Mouse (Mus musculus) hindbrain, embryonic 16.5 days (tissue): ENCODE measurements at regions not wholly inside any gene's neighbourhood (a gene's known extent, or its start where the extent isn't known, plus 50 kb on each side); places are given as distances from the start of the nearest gene placed in this dataset.

Source experiments
- ATAC-seq: fragments of 200-750 bp; cut with Nextera tagmentation; 2 replicates; pipeline ENCODE4 v1.8.0; 2017; ENCODE audit warnings: moderate TSS enrichment, moderate library complexity
- H3K27ac ChIP-seq: fragments of 300-500 bp; sonication (generic); 2 replicates; pipeline ENCODE4 v1.5.1; 2014; ENCODE audit warnings: low read depth, mild to moderate bottlenecking, control low read depth, low read length, moderate library complexity
- H3K27me3 ChIP-seq: fragments of 300-500 bp; sonication (generic); replicated peaks from 2 replicates; pipeline ENCODE4 v1.6.1; 2014; ENCODE audit warnings: low read length; ENCODE audit not compliant: control insufficient read depth, insufficient read depth
- H3K36me3 ChIP-seq: fragments of 300-500 bp; sonication (generic); 2 replicates; pipeline ENCODE4 v1.6.1; 2014; ENCODE audit warnings: mild to moderate bottlenecking, low read length, moderate library complexity, mixed read lengths; ENCODE audit not compliant: control insufficient read depth, insufficient read depth
- H3K4me1 ChIP-seq: fragments of 300-500 bp; sonication (generic); 2 replicates; pipeline ENCODE4 v1.6.1; 2014; ENCODE audit warnings: low read depth, low read length; ENCODE audit not compliant: control insufficient read depth, insufficient read depth
- H3K4me2 ChIP-seq: fragments of 300-500 bp; sonication (generic); 2 replicates; pipeline ENCODE4 v1.6.1; 2014; ENCODE audit warnings: mild to moderate bottlenecking, low read length, control low read depth, moderate library complexity
- H3K4me3 ChIP-seq: fragments of 300-500 bp; sonication (generic); 2 replicates; pipeline ENCODE4 v1.5.1; 2014; ENCODE audit warnings: mild to moderate bottlenecking, low read length, control low read depth, moderate library complexity
- H3K9ac ChIP-seq: fragments of 300-500 bp; sonication (generic); 2 replicates; pipeline ENCODE4 v1.6.1; 2014; ENCODE audit warnings: low read depth, mild to moderate bottlenecking, control low read depth, low read length, moderate library complexity
- H3K9me3 ChIP-seq: fragments of 300-500 bp; sonication (generic); 2 replicates; pipeline ENCODE4 v1.6.1; 2014; ENCODE audit warnings: mild to moderate bottlenecking, low read length, moderate library complexity; ENCODE audit not compliant: control insufficient read depth
- WGBS: fragments of 180-500 bp; shearing (Covaris S2); extraction: QIAGEN DNeasy Blood & Tissue Kit; methylation state at CpG from one replicate; pipeline ENCODE4 v1.1.7; 2014; 5-methylcytosine and 5-hydroxymethylcytosine counted together

GRCm38 (mm10) chr2:159055780-159056179 is 261.2 kb downstream of the Dhx35 start:
- ATAC-seq, result no peak
- Histone ChIP-seq H3K27me3 (peaks cover 16% of the 10 kb centered on the region), H3K4me3 (no peak overlapping the region), H3K27ac (no peak overlapping the region), H3K9ac (no peak overlapping the region), H3K4me2 (no peak overlapping the region), H3K36me3 (no peaks in the 10 kb centered on the region), H3K4me1 (no peaks in the 10 kb centered on the region), H3K9me3 (no peaks in the 10 kb centered on the region)
- WGBS, result 45% methylated on average over 6 of the region's 6 CpGs

- no peak overlapping the region for H3K9ac ChIP-seq
- no peaks in the 10 kb centered on the region for H3K4me1 ChIP-seq
- no peaks in the 10 kb centered on the region for H3K36me3 ChIP-seq
- ATAC-seq, result no peak
- no peak overlapping the region for H3K27ac ChIP-seq
- H3K4me2 ChIP-seq, result no peak overlapping the region
- H3K27me3 ChIP-seq, result peaks cover 18% of the 10 kb centered on the region
- 80% methylated on average over 3 of the region's 3 CpGs for WGBS
- H3K9me3 ChIP-seq, result no peaks in the 10 kb centered on the region
- no peak overlapping the region for H3K4me3 ChIP-seq
Measured at GRCm38 (mm10) chr2:159056960-159057359, 262.4 kb downstream of the Dhx35 start.

DNA sequence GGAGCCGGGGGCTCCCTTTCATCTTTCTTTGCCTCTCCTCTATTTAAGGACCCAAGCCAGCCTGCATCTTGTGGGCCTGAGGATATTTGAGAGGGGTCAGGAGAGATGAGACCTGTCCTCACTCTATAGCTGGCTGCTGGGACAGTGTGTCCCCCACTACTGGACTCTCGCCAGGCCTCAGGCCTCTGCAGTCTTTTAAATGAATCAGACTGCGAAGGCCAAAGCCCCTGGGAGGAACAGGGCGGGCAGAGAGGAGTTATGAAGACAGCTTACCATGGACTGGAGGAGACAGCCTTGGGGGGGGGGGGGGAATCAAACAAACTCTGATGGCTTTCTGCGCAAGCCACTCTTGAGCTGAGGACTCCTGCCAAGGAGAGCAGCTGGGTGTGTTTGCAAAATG is 262.9 kb downstream of the Dhx35 start:
- H3K4me3 ChIP-seq, result no peak overlapping the region
- no peak overlapping the region for H3K27ac ChIP-seq
- no peaks in the 10 kb centered on the region for H3K4me1 ChIP-seq
- H3K27me3 ChIP-seq, result peaks cover 18% of the 10 kb centered on the region
- no peaks in the 10 kb centered on the region for H3K36me3 ChIP-seq
- H3K9ac ChIP-seq, result no peak overlapping the region
- WGBS, result 70% methylated on average over 5 of the region's 5 CpGs
- no peaks in the 10 kb centered on the region for H3K9me3 ChIP-seq
- ATAC-seq, result no peak
- no peak overlapping the region for H3K4me2 ChIP-seq

- H3K27me3 ChIP-seq, result peaks cover 32% of the 10 kb centered on the region
- no peaks in the 10 kb centered on the region for H3K4me1 ChIP-seq
- no peak for ATAC-seq
- H3K4me3 ChIP-seq, result no peak overlapping the region
- no peak overlapping the region for H3K4me2 ChIP-seq
- 80% methylated on average over 2 of the region's 2 CpGs for WGBS
- H3K9me3 ChIP-seq, result no peaks in the 10 kb centered on the region
- no peak overlapping the region for H3K27ac ChIP-seq
- H3K9ac ChIP-seq, result no peak overlapping the region
- H3K36me3 ChIP-seq, result no peaks in the 10 kb centered on the region
Measured at GRCm38 (mm10) chr2:159062266-159062665, 267.7 kb downstream of the Dhx35 start.

DNA sequence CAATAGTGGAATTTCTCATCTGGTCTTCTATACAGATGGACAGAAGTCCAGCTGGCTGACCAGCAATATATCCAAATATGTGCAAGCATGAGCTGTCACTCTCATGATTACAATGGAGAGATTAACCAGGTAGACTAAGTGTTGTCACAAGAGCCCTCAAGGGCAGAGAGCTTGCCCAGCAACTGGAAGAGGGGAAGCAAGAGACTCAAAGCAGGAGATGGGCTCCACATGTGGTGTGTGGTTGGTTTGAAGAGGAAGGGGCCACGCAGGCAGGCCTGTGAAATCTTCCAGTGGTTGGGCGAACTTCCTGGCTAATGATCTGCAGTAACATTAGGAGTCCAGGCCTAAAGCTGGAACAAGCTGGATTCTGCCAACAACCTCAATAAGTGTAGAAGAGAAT is 268.1 kb downstream of the Dhx35 start:
- Histone ChIP-seq H3K27me3 (peaks cover 35% of the 10 kb centered on the region), H3K27ac (no peak overlapping the region), H3K4me3 (no peak overlapping the region), H3K36me3 (no peaks in the 10 kb centered on the region), H3K9ac (no peak overlapping the region), H3K4me2 (no peak overlapping the region), H3K9me3 (no peaks in the 10 kb centered on the region), H3K4me1 (no peaks in the 10 kb centered on the region)
- WGBS, result 83% methylated on average over 2 of the region's 2 CpGs
- no peak for ATAC-seq

- H3K27ac ChIP-seq, result no peak overlapping the region
- 40% methylated on average over 9 of the region's 9 CpGs for WGBS
- H3K36me3 ChIP-seq, result no peaks in the 10 kb centered on the region
- H3K27me3 ChIP-seq, result peaks cover 30% of the 10 kb centered on the region
- H3K9ac ChIP-seq, result no peak overlapping the region
- H3K4me3 ChIP-seq, result no peak overlapping the region
- no peaks in the 10 kb centered on the region for H3K9me3 ChIP-seq
- H3K4me2 ChIP-seq, result no peak overlapping the region
- no peak for ATAC-seq
- no peaks in the 10 kb centered on the region; the same call in 1 of the 2 replicates for H3K4me1 ChIP-seq
Measured at GRCm38 (mm10) chr2:159064403-159064970, 269.9 kb downstream of the Dhx35 start.

DNA sequence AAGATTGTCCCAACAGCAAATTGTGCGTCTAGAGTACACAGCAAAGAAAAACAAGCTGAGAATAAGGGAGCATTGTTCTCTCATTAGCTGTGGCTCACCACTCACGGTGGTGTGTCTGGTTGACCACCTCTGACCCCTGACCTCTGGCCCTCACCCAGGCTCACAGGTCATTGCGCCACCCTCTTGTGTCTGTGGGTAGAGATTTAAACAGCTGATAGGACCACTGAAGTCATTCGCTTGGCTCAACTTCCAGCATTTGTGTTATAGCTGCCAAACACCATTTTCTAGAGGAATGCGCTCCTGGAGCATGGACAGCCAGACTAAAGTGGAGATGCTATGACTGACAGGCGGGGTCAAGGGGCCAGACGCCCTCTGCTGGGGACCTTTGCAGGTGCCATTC is 272.9 kb downstream of the Dhx35 start:
- WGBS, result 51% methylated on average over 7 of the region's 7 CpGs
- Histone ChIP-seq H3K9me3 (no peaks in the 10 kb centered on the region), H3K9ac (no peak overlapping the region), H3K4me2 (no peak overlapping the region), H3K36me3 (no peaks in the 10 kb centered on the region), H3K27me3 (peaks cover 32% of the 10 kb centered on the region), H3K27ac (no peak overlapping the region), H3K4me3 (no peak overlapping the region), H3K4me1 (no peaks in the 10 kb centered on the region; the same call in 1 of the 2 replicates)
- ATAC-seq, result no peak

GRCm38 (mm10) chr2:159068303-159069020 is 273.9 kb downstream of the Dhx35 start:
- no peak for ATAC-seq
- H3K4me2 ChIP-seq, result no peak overlapping the region
- H3K9me3 ChIP-seq, result no peaks in the 10 kb centered on the region
- H3K36me3 ChIP-seq, result no peaks in the 10 kb centered on the region
- H3K9ac ChIP-seq, result no peak overlapping the region
- H3K27ac ChIP-seq, result no peak overlapping the region
- peaks cover 41% of the 10 kb centered on the region for H3K27me3 ChIP-seq
- H3K4me1 ChIP-seq, result no peaks in the 10 kb centered on the region; the same call in 1 of the 2 replicates
- no peak overlapping the region for H3K4me3 ChIP-seq
- 49% methylated on average over 7 of the region's 7 CpGs for WGBS

- WGBS, result 6% methylated on average over 6 of the region's 6 CpGs
- Histone ChIP-seq H3K9ac (no peak overlapping the region), H3K9me3 (no peaks in the 10 kb centered on the region), H3K4me1 (no peaks in the 10 kb centered on the region; the same call in 1 of the 2 replicates), H3K4me3 (no peak overlapping the region), H3K27ac (no peak overlapping the region), H3K36me3 (no peaks in the 10 kb centered on the region), H3K27me3 (peaks cover 47% of the 10 kb centered on the region), H3K4me2 (no peak overlapping the region)
- peak; percentile 85 for ATAC-seq
Measured at GRCm38 (mm10) chr2:159069180-159069579, 274.6 kb downstream of the Dhx35 start.
